Mouse (Mus musculus): ENCODE measurements around the gene Dnttip1. TPM values are rescaled to one million over a fixed set of nuclear protein-coding genes. Genes with fewer than 3 reads are reported as not detected.

Dnttip1 gene
- polyA plus RNA-seq, 1 experiment from 2014 or later: 54.6 TPM

DNA sequence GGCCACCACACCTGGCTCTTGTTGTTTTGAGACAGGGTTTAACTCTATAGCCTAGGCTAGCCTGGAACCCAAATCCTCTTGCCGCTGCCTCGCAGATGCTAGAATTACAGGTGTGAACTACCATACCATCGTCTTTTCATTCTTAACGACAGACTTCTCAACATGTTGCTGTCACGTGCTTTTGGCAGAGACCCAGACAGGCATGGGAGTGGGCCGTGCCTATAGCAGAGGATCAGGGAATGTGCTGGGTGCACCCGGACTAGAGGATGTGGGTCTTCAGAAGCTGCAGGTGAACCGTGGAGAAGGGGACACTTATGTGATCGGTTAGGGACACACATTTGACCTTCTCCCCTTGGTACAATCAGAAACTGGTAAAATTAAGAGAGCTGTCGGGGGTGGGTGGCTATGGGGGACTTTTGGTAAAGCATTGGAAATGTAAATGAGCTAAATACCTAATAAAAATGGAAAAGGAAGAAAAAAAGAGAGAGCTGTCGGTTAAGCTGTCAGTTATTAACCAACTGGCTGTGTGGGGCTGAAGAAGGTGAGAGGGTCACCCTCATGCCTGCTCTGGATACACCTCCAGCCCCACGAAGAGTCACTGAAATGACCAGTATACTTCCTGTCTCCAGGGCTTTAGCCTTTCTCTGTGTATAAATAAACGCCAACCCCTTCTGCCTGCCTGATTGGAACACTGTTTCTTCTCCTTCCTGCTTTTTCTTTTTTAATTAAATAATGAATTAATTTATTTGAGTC, 54.6 kb downstream of the Dnttip1 start:
- ATAC-seq (ENCODE audit: low FRiP score, low read depth): no peak
- H3K36me3 ChIP-seq: peaks cover 13% of the 10 kb centered on the region
- H3K27me3 ChIP-seq: no peaks in the 10 kb centered on the region
- H3K27ac ChIP-seq (replicated peaks): no peak overlapping the region
- no peak overlapping the region for H3K9ac ChIP-seq
- H3K4me1 ChIP-seq (replicated peaks): peaks cover 17% of the 10 kb centered on the region
- 92% methylated on average over 13 of the region's 13 CpGs for WGBS
- H3K4me3 ChIP-seq: no peak overlapping the region
- no peak overlapping the region for H3K4me2 ChIP-seq
- H3K9me3 ChIP-seq: no peaks in the 10 kb centered on the region

DNA sequence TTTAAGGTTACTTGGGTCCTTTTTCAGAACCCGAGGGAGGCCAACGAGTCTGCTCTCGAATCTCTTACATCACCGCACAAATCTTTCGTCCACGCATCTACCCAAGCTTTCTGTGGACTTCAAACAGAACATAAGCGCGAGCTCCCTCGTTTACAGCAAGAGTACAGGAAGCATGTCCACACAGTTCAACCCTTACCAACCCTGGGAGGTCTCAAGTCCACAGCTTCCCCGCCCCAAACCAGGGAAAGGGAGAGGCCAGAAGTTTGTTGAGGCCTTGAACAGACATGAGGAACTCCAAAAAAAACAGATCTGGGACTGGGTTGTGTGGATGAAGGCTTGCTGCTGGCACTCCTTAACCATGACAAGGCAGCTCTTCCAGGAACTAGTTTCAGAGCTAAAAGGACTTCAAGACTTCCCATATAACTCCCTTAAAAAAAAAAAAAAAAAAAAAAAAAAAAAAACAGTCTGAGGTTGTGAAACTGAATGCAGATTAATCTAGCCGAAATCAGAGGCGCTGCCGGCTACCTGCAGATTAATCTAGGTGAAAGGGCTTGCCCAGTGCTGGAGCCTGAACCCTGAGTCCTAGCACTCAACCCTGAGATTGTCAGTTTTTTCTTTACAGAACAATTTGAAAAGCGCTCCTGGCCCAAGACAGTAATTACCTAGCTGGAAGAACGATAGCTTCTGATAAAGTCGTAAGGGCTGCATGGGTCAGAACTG, 57.6 kb downstream of the Dnttip1 start:
- Histone ChIP-seq H3K9me3 (no peaks in the 10 kb centered on the region), H3K9ac (peak overlapping the region; percentile 69), H3K27me3 (no peaks in the 10 kb centered on the region), H3K36me3 (peaks cover 6% of the 10 kb centered on the region; the same call in 1 of the 2 replicates), H3K4me3 (peak overlapping the region; percentile 78), H3K4me1 (replicated peaks) (peaks cover 38% of the 10 kb centered on the region), H3K27ac (replicated peaks) (no peak overlapping the region), H3K4me2 (peak overlapping the region; percentile 62)
- WGBS: 96% methylated on average over 16 of the region's 16 CpGs
- no peak for ATAC-seq (ENCODE audit: low FRiP score, low read depth)

DNA sequence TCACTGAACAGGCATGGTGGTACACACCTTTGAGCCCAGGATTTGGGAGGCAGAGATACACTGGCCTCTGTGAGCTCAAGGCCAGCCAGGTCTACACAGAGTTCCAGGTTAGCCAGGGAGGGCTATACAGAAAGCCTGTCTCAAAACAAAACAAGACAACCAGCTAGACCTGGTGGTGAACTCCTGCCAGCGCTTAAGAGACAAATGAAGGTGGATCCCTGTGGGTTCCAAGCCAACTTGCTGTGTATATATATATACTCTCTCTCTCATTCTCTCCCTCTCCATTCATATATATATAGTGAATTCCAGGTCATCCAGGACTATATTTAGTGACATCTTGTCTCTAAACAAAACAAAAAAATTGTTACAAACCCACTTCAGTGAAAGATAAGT, 58.1 kb downstream of the Dnttip1 start:
- Histone ChIP-seq H3K27me3 (no peaks in the 10 kb centered on the region), H3K36me3 (peaks cover 9% of the 10 kb centered on the region; the same call in 1 of the 2 replicates), H3K27ac (replicated peaks) (peak overlapping the region; percentile 88), H3K4me2 (peak overlapping the region; percentile 62), H3K9me3 (no peaks in the 10 kb centered on the region), H3K9ac (peak overlapping the region; percentile 69), H3K4me3 (peak overlapping the region; percentile 78), H3K4me1 (replicated peaks) (peaks cover 38% of the 10 kb centered on the region)
- no peak for ATAC-seq (ENCODE audit: low FRiP score, low read depth)
- WGBS: 60% methylated on average over 1 of the region's 1 CpGs

DNA sequence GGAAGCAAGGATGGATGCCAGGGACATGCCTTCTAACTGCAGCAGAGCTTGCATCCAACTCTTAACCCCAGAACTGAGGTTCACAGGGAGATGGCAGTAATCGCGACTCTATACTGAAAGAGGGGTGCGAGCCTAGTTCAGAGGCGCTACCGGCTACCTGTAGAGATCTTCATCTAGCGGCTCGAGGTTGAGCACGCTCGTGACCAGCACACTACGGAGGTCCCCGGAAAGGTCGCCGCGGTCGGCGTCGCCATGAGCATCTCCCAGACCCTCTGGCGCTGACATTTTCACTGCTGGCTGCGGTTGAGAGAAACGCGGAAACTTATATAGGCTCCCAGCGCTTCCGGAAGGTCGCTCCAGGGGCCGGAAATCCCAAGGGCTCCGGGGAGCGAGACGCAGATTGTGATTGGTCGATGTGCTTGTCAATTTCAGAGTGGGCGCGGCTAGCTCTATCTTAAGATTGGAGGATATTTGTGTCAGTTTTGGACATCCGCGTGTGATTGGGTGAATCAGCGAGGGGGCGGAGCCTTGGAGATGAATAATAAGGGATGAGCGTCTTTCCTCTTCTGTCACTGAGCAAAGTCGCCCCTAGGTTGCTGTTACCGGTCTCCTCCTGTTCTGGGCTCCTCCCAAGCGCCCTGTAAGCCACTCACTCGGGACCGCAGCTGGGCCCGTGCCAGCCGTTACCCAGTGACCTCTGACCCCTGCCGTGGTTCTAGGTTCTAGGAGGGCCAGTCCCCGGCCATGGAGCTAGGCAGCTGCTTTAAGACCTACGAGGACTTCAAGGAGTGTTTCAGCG, 58.9 kb downstream of the Dnttip1 start, which contains the start of the genes Acot8 and Zswim3:
TSS of gene Acot8 (minus strand) at position 350 of the 799 bp plus-strand sequence.
TSS of gene Zswim3 (plus strand) at position 566 of the 799 bp plus-strand sequence.
- under 1% methylated on average over 47 of the region's 47 CpGs for WGBS
- Histone ChIP-seq H3K9me3 (no peaks in the 10 kb centered on the region), H3K4me3 (peak within 1 kb of the TSS; percentile 78), H3K36me3 (peaks cover 12% of the 10 kb centered on the region; the same call in 1 of the 2 replicates), H3K27ac (replicated peaks) (peak within 1 kb of the TSS; percentile 88), H3K27me3 (no peaks in the 10 kb centered on the region), H3K4me2 (peak within 1 kb of the TSS; percentile 73), H3K9ac (peak within 1 kb of the TSS; percentile 74), H3K4me1 (replicated peaks) (peaks cover 38% of the 10 kb centered on the region)
- peak; percentile 97 for ATAC-seq (ENCODE audit: low FRiP score, low read depth)

DNA sequence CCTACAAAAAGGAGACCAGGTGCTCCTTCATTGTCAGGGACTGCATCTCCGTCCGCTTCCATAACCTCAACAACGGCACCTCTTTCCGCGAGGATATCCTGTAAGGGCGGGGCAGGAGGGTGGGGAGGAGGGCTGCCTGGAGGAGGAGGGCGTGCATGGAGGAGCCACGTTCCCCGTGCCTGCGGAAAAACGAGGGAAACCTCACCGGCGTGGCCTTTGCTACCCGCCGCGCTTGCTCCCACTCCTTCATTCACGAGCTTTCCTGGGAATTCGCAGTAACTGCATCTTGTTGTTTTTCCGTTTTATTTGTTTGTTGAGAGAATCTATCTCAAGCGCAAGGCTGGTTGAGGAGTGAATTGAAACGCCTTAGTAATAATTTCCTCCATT, 59.5 kb downstream of the Dnttip1 start:
- peak; percentile 49; the same call in 1 of the 2 replicates for ATAC-seq (ENCODE audit: low FRiP score, low read depth)
- Histone ChIP-seq H3K4me3 (peak overlapping the region; percentile 78), H3K36me3 (peaks cover 10% of the 10 kb centered on the region; the same call in 1 of the 2 replicates), H3K27ac (replicated peaks) (peak overlapping the region; percentile 86), H3K4me2 (peak overlapping the region; percentile 73), H3K9ac (peak overlapping the region; percentile 74), H3K4me1 (replicated peaks) (peaks cover 38% of the 10 kb centered on the region), H3K9me3 (no peaks in the 10 kb centered on the region), H3K27me3 (no peaks in the 10 kb centered on the region)
- WGBS: under 1% methylated on average over 21 of the region's 21 CpGs

DNA sequence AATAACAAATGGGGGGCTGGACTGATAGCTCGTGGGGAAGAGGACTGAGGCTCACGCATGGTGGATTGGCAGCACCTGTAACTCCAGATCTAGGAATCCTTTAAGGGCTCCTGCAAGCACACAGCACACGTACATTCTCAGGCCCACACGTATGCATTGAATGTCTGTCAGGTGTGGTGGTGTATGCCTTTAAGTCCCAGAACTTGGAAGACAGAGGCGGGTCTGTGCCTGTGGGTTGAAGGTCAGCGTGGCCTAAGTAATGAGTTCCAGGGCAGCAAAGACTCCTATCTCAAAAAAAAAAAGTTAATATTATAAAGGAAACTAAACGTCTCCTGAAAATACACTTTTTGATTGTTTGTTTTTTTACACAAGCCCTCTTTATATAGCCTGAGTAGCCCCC, 60.8 kb downstream of the Dnttip1 start:
- H3K9ac ChIP-seq: no peak overlapping the region
- H3K4me1 ChIP-seq (replicated peaks): peaks cover 38% of the 10 kb centered on the region
- peaks cover 9% of the 10 kb centered on the region; the same call in 1 of the 2 replicates for H3K36me3 ChIP-seq
- no peaks in the 10 kb centered on the region for H3K9me3 ChIP-seq
- no peaks in the 10 kb centered on the region for H3K27me3 ChIP-seq
- H3K4me3 ChIP-seq: 0 out of 2 replicates have a peak overlapping the region, but pooled peaks have one; percentile 78
- ATAC-seq (ENCODE audit: low FRiP score, low read depth): no peak
- peak overlapping the region; percentile 73; the same call in 1 of the 2 replicates for H3K4me2 ChIP-seq
- no peak overlapping the region for H3K27ac ChIP-seq (replicated peaks)
- 89% methylated on average over 7 of the region's 7 CpGs for WGBS

DNA sequence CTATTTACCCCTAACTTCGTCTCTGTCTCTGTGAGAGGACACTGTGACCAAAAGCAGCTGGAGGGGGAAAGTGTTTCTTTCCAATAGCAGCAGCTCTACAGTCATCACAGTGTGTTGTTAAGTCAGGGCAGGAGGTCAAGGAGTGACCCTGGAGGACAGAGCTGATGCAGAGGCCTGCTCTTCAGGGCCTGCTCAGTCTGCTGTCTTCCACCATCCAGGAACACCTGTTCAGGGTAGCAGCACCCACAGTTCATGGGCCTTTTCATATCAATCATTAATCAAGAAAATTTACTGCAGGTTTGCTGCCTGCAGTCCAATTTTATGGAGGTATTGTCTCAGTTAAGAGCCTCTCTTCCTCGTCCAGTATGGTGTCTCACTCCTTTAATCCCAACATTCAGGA, 67.8 kb downstream of the Dnttip1 start:
- Histone ChIP-seq H3K27me3 (no peaks in the 10 kb centered on the region), H3K9ac (no peak overlapping the region), H3K4me2 (no peak overlapping the region), H3K27ac (replicated peaks) (no peak overlapping the region), H3K36me3 (peaks cover 13% of the 10 kb centered on the region; the same call in 1 of the 2 replicates), H3K4me3 (no peak overlapping the region), H3K9me3 (no peaks in the 10 kb centered on the region), H3K4me1 (replicated peaks) (no peaks in the 10 kb centered on the region)
- ATAC-seq (ENCODE audit: low FRiP score, low read depth): no peak
- 78% methylated on average over 2 of the region's 2 CpGs for WGBS

DNA sequence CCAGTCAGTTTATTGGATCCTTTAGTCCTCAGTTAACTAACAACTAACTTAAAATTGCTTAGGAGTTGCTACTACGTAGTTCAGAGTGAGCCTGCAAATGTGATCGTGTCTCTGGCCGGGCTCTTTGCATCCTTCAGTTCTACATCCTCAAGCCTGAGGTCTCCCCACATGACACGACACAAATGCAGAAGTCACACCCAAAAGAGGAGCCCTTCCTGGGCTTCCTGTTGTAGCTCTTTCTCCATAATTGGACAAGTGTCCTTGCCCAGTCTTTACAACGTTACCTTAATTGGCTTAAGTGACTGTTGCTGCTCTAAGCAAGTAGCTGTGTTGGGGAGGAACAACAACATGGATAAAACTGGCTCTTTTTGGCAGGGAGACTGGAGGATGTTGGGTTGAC, 69.6 kb downstream of the Dnttip1 start:
- H3K9ac ChIP-seq: no peak overlapping the region
- no peak for ATAC-seq (ENCODE audit: low FRiP score, low read depth)
- H3K4me3 ChIP-seq: no peak overlapping the region
- H3K27me3 ChIP-seq: no peaks in the 10 kb centered on the region
- H3K4me1 ChIP-seq (replicated peaks): no peaks in the 10 kb centered on the region
- no peak overlapping the region for H3K4me2 ChIP-seq
- peaks cover 4% of the 10 kb centered on the region; the same call in 1 of the 2 replicates for H3K36me3 ChIP-seq
- H3K27ac ChIP-seq (replicated peaks): no peak overlapping the region
- no peaks in the 10 kb centered on the region for H3K9me3 ChIP-seq
- 94% methylated on average over 5 of the region's 5 CpGs for WGBS

DNA sequence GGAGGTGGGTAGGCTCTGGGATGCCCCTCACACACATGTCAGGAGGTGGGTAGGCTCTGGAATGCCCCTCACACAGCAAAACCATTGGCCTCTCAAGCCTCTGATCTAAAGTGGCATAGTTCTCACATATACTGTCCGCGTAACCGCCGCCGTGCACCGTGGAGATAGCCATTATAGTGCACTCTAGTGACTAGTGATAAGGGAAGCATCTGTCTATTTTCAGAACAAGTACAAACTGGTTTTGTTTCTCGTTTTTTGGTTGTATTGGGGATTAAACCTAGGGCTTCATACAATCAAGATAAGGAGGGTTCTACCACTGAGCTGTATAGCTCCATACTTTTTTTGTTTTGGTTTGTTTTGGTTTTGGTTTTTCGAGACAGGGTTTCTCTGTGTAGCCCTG, 70.0 kb downstream of the Dnttip1 start:
- Histone ChIP-seq H3K4me1 (replicated peaks) (no peaks in the 10 kb centered on the region), H3K27me3 (no peaks in the 10 kb centered on the region), H3K36me3 (peaks cover 9% of the 10 kb centered on the region; the same call in 1 of the 2 replicates), H3K27ac (replicated peaks) (no peak overlapping the region), H3K4me3 (no peak overlapping the region), H3K9me3 (no peaks in the 10 kb centered on the region), H3K4me2 (no peak overlapping the region), H3K9ac (no peak overlapping the region)
- 91% methylated on average over 8 of the region's 8 CpGs for WGBS
- ATAC-seq (ENCODE audit: low FRiP score, low read depth): no peak

DNA sequence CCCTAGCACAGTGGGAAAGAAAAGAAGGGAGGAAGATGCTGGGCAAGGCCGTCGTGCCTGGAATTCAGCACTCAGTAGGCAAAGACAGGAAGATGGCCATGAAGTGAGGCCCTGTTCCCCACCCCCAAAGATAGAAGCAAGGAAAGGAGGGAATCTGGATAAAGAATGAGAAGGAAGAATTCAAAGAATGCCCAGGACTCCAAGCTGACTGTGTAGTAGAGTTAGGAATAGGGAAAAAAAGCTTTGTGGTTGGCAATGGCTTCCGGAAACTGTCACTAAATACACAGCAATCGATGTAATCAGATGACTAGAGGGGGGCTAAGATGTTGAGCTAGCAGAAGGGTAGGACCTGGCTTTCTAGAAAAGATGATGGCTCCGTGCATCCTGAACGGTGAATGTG, 71.4 kb downstream of the Dnttip1 start:
- H3K27ac ChIP-seq (replicated peaks): no peak overlapping the region
- H3K36me3 ChIP-seq: peaks cover 14% of the 10 kb centered on the region; the same call in 1 of the 2 replicates
- peaks cover 5% of the 10 kb centered on the region for H3K4me1 ChIP-seq (replicated peaks)
- H3K4me2 ChIP-seq: no peak overlapping the region
- WGBS: 90% methylated on average over 6 of the region's 6 CpGs
- no peaks in the 10 kb centered on the region for H3K9me3 ChIP-seq
- H3K4me3 ChIP-seq: no peak overlapping the region
- ATAC-seq (ENCODE audit: low FRiP score, low read depth): no peak
- no peaks in the 10 kb centered on the region for H3K27me3 ChIP-seq
- H3K9ac ChIP-seq: no peak overlapping the region

DNA sequence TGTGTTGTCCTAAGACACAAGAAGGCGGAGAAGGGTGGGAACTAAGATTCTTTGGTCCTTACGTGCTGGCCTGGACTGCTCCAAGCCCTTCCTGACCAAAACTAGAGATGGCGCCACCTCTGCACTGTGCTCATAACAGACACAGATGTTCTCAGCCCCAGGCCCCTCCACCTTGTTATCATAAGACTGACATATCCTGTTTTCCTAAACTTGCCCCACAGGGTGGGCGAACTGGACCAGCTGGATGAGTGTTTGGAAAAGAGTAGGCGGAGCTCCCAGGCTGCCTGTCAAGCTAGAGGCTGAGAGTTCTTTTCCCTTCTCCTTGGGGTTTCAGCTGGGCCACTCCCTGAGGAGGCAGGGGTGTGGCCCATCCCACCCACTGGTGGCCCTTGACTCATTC, 71.9 kb downstream of the Dnttip1 start:
- Histone ChIP-seq H3K27ac (replicated peaks) (no peak overlapping the region), H3K4me3 (no peak overlapping the region), H3K27me3 (no peaks in the 10 kb centered on the region), H3K4me2 (no peak overlapping the region), H3K4me1 (replicated peaks) (peaks cover 9% of the 10 kb centered on the region), H3K9me3 (no peaks in the 10 kb centered on the region), H3K9ac (no peak overlapping the region), H3K36me3 (peaks cover 14% of the 10 kb centered on the region; the same call in 1 of the 2 replicates)
- ATAC-seq (ENCODE audit: low FRiP score, low read depth): no peak
- WGBS: 72% methylated on average over 5 of the region's 5 CpGs
